Mouse (Mus musculus) B cell, adult 2 months (primary cell): Measurements from ENCODE around the gene Nuak2.

Source experiments
- DNase-seq, 2 experiments: peaks; one replicate each; pipeline ENCODE4 v3.0.0; 2022

Nuak2 gene

GRCm38 (mm10) chr1:132355162-132355601 is 39.3 kb downstream of the Nuak2 start:
- DNase-seq: no peak

- DNase-seq: peak; percentile 88 to 89
These were observed 39.9 kb downstream of the Nuak2 start for GRCm38 (mm10) chr1:132355841-132356242.

- no peak for DNase-seq
These were observed 40.9 kb downstream of the Nuak2 start for GRCm38 (mm10) chr1:132356841-132357240.

- DNase-seq: no peak
These were observed 46.0 kb downstream of the Nuak2 start for GRCm38 (mm10) chr1:132361959-132362358.

- DNase-seq: no peak
These were observed 48.5 kb downstream of the Nuak2 start for GRCm38 (mm10) chr1:132364388-132364787.

GRCm38 (mm10) chr1:132364896-132365557 is 49.1 kb downstream of the Nuak2 start:
- no peak for DNase-seq

- no peak for DNase-seq
These were observed 49.7 kb downstream of the Nuak2 start for GRCm38 (mm10) chr1:132365645-132366044.

- DNase-seq: no peak
These were observed 50.3 kb downstream of the Nuak2 start for GRCm38 (mm10) chr1:132366235-132366634.

- no peak for DNase-seq
These were observed 51.0 kb downstream of the Nuak2 start for GRCm38 (mm10) chr1:132366937-132367336.

GRCm38 (mm10) chr1:132367692-132368506 is 52.0 kb downstream of the Nuak2 start:
- peak; percentile 85 to 88 for DNase-seq

GRCm38 (mm10) chr1:132370681-132371173 is 54.8 kb downstream of the Nuak2 start:
- peak; percentile 49 to 55 for DNase-seq

- DNase-seq: no peak
These were observed 55.6 kb downstream of the Nuak2 start for GRCm38 (mm10) chr1:132371298-132372081.

GRCm38 (mm10) chr1:132372354-132372753 is 56.4 kb downstream of the Nuak2 start:
- no peak for DNase-seq

GRCm38 (mm10) chr1:132372896-132373534 is 57.1 kb downstream of the Nuak2 start:
- DNase-seq: no peak

- no peak for DNase-seq
These were observed 58.4 kb downstream of the Nuak2 start for GRCm38 (mm10) chr1:132374140-132374872.

- peak; percentile 42 to 52 for DNase-seq
These were observed 58.9 kb downstream of the Nuak2 start for GRCm38 (mm10) chr1:132374873-132375244.

GRCm38 (mm10) chr1:132375256-132375655 is 59.3 kb downstream of the Nuak2 start:
- no peak for DNase-seq

GRCm38 (mm10) chr1:132376211-132377054 is 60.5 kb downstream of the Nuak2 start:
- no peak for DNase-seq

GRCm38 (mm10) chr1:132377055-132377365 is 61.1 kb downstream of the Nuak2 start:
- DNase-seq: no peak

GRCm38 (mm10) chr1:132377811-132378210 is 61.9 kb downstream of the Nuak2 start:
- DNase-seq: no peak

GRCm38 (mm10) chr1:132380550-132381100 is 64.7 kb downstream of the Nuak2 start:
- DNase-seq: no peak
